Mouse (Mus musculus): ENCODE results near the gene Vmn1r91.
"Not testable (repeated sequence)": the region's sequence is repeated elsewhere in the genome, so short reads cannot be mapped to it uniquely, and the experiment has no call there.

Vmn1r91 gene

GRCm38 (mm10) chr7:20099380-20099779 is at the start of gene Vmn1r91:
TSS of gene Vmn1r91 (plus strand) at chr7:20099680.
- not testable (repeated sequence) for DNase-seq

DNA sequence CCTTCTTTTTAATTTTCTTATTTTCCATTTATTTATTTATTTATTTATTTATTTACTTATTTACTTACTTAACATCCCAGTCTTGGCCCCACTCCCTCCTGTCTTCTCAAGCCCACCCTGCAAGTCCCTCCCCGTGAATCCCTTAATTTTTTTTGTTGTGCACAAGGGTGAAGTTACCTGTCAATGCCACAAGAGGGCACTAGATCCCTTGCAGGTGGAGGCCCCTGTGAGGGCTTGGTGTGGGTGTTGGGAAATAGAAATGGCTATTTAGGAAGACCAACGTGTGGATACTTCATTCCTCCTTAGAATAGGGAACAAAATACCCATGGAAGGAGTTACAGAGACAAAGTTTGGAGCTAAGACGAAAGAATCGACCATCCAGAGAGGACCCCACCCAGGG is 35.4 kb upstream of the Vmn1r91 start:
- not testable (repeated sequence) for DNase-seq

- not testable (repeated sequence) for DNase-seq
These were observed 21.4 kb upstream of the Vmn1r91 start for GRCm38 (mm10) chr7:20078118-20078517.

- DNase-seq: not testable (repeated sequence)
These were observed 23.0 kb downstream of the Vmn1r91 start, which contains the start of gene Gm16442 for GRCm38 (mm10) chr7:20122479-20122878. TSS of gene Gm16442 (minus strand) at chr7:20122579.

GRCm38 (mm10) chr7:20138988-20139387 is 39.5 kb downstream of the Vmn1r91 start, which contains the start of gene Vmn1r93:
TSS of gene Vmn1r93 (minus strand) at chr7:20139088.
- DNase-seq: not testable (repeated sequence)

All from kidney, postnatal 4 days (tissue).